Mouse (Mus musculus): ENCODE results near the gene Ctbp1.

DNA sequence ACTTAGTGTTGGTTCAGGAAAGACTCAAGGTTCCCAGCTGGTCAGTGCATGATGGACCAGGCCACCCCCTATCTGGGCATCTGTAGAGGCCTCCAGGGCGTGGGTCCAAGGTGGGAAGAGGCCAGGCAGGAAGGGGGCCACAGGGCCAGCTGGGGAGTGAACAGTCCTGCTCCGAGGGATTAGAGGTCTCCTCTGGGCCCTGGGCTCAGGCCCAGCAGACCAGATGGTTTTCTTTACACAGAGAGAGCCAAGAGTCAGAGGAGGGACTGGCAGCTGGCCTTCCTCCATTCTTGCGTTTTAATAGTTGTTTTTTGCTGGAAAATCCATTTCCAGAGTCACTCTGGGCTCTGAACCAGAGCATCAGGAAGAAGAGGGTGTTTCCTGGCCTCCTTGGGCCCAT lies 29.1 kb downstream of the Ctbp1 start:
- TF ChIP-seq GATA1 (IDR thresholded peaks at IDR 0.05; ENCODE audit: borderline replicate concordance, low read length) (no peak), FLI1 (IDR thresholded peaks at IDR 0.05; ENCODE audit: low read length) (no peak)

Data from megakaryocyte, embryonic 14.5 days (primary cell).